ENCODE assay signal across 8 mouse cellular contexts in genomic region chr5:52190371-52191179, GRCm38 (mm10). TPM values are rescaled to one million over a fixed set of nuclear protein-coding genes. Genes with fewer than 3 reads are reported as not detected.
A peak's percentile ranks its signal among the peaks of the same experiment; 100 is the strongest.
DNase-seq lines count a peak whose midpoint lies in the region; ATAC-seq and TF ChIP-seq lines count a peak whose summit lies in the region.

Dhx15 (minus strand) TSS chr5:52190514.

- H3K36me3 ChIP-seq in G1E (replicated peaks), result peaks cover 29% of the 10 kb centered on the region
- no peaks in the 10 kb centered on the region for H3K36me3 ChIP-seq in forebrain, embryonic 16.5 days (ENCODE audit: control insufficient read depth, insufficient read depth)
- no peaks in the 10 kb centered on the region for H3K36me3 ChIP-seq in lung, embryonic 14.5 days (ENCODE audit: insufficient read depth)
- no peaks in the 10 kb centered on the region for H3K36me3 ChIP-seq in thymus, adult 2 months (ENCODE audit: control insufficient read depth, insufficient read depth, low read length)

- intact Hi-C loops in heart, postnatal 36 days (cut with DNase I), result no loop called here

- peak within 1 kb of the TSS; percentile 95 for H3K4me2 ChIP-seq in forebrain, embryonic 16.5 days (ENCODE audit: low read length)
- peak within 1 kb of the TSS; percentile 93 for H3K4me2 ChIP-seq in lung, embryonic 14.5 days

- TF ChIP-seq CTCF in G1E (IDR thresholded peaks at IDR 0.05; ENCODE audit: low read depth, low read length), result no peak
- peak; percentile 49 for TF ChIP-seq CTCF in layer of hippocampus, adult 2 months (conservative IDR thresholded peaks at IDR 0.05)
- TF ChIP-seq CTCF in lung, embryonic 14.5 days (IDR thresholded peaks at IDR 0.05; ENCODE audit: low read depth), result peak; percentile 38; the same call in 1 of the 2 replicates
- no peak for TF ChIP-seq CTCF in olfactory bulb, adult 2 months (IDR thresholded peaks at IDR 0.05; ENCODE audit: insufficient read depth, low read depth, low read length)
- peak; percentile 74; the same call in 1 of the 2 replicates for TF ChIP-seq CTCF in thymus, adult 2 months (IDR thresholded peaks at IDR 0.05; ENCODE audit: borderline replicate concordance, control insufficient read depth, extremely low read depth, insufficient read depth, low read length, poor library complexity)

- no peaks in the 10 kb centered on the region for H3K27me3 ChIP-seq in G1E (ENCODE audit: insufficient read depth, low read length)
- H3K27me3 ChIP-seq in forebrain, embryonic 16.5 days (replicated peaks; ENCODE audit: control insufficient read depth, insufficient read depth, low read length), result no peaks in the 10 kb centered on the region
- H3K27me3 ChIP-seq in lung, embryonic 14.5 days (ENCODE audit: insufficient read depth, low read length), result no peaks in the 10 kb centered on the region
- no peaks in the 10 kb centered on the region for H3K27me3 ChIP-seq in thymus, adult 2 months (ENCODE audit: control insufficient read depth, insufficient read depth, low read length)

- peak within 1 kb of the TSS; percentile 92 for H3K27ac ChIP-seq in forebrain, embryonic 16.5 days (ENCODE audit: low read length)
- H3K27ac ChIP-seq in layer of hippocampus, adult 2 months, result peak within 1 kb of the TSS; percentile 97
- peak within 1 kb of the TSS; percentile 95 for H3K27ac ChIP-seq in lung, embryonic 14.5 days (ENCODE audit: low read depth)
- H3K27ac ChIP-seq in olfactory bulb, adult 2 months (ENCODE audit: insufficient read depth, low read depth, low read length), result peak within 1 kb of the TSS; percentile 81
- H3K27ac ChIP-seq in thymus, adult 2 months (ENCODE audit: control insufficient read depth, insufficient read depth, low read length), result peak within 1 kb of the TSS; percentile 61

- no peaks in the 10 kb centered on the region for H3K9me3 ChIP-seq in G1E (replicated peaks)
- no peaks in the 10 kb centered on the region for H3K9me3 ChIP-seq in forebrain, embryonic 16.5 days (ENCODE audit: control insufficient read depth, low read length)
- H3K9me3 ChIP-seq in lung, embryonic 14.5 days (ENCODE audit: low read depth, low read length), result no peaks in the 10 kb centered on the region

- H3K9ac ChIP-seq in forebrain, embryonic 16.5 days (replicated peaks; ENCODE audit: low read depth, low read length), result peak within 1 kb of the TSS; percentile 98
- peak within 1 kb of the TSS; percentile 100 for H3K9ac ChIP-seq in lung, embryonic 14.5 days

- peak; percentile 71 for TF ChIP-seq POLR2A in olfactory bulb, adult 2 months (IDR thresholded peaks at IDR 0.05; ENCODE audit: insufficient read depth, low read depth, low read length)
- TF ChIP-seq POLR2A in thymus, adult 2 months (IDR thresholded peaks at IDR 0.05; ENCODE audit: control insufficient read depth, extremely low read depth, insufficient read depth, low read length, poor library complexity), result peak; percentile 96

- peak; percentile 96 for ATAC-seq in G1E (ENCODE audit: extremely low read depth, insufficient number of reproducible peaks, low FRiP score, poor library complexity, severe bottlenecking)
- ATAC-seq in forebrain, embryonic 16.5 days, result peak; percentile 97
- ATAC-seq in lung, embryonic 14.5 days (ENCODE audit: insufficient read depth), result peak; percentile 97

- DNase-seq in G1E (ENCODE audit: low spot score), result peak; percentile 91
- DNase-seq in cerebellum, adult 18-20 months, result peak; percentile 92 to 95
- DNase-seq in heart, postnatal 36 days, result peak; percentile 89 to 92
- peak; percentile 90 to 92 for DNase-seq in layer of hippocampus, adult 2 months (ENCODE audit: low spot score in 2 of 2)
- peak; percentile 97 for DNase-seq in lung, embryonic 14.5 days
- DNase-seq in thymus, adult 2 months, result peak; percentile 88

- peaks cover 24% of the 10 kb centered on the region for H3K4me1 ChIP-seq in G1E (ENCODE audit: insufficient read depth, low read depth, low read length)
- H3K4me1 ChIP-seq in forebrain, embryonic 16.5 days (replicated peaks; ENCODE audit: control insufficient read depth, insufficient read depth, low read length), result peaks cover 27% of the 10 kb centered on the region
- peaks cover 8% of the 10 kb centered on the region; the same call in 1 of the 2 replicates for H3K4me1 ChIP-seq in lung, embryonic 14.5 days (ENCODE audit: insufficient read depth)
- peaks cover 3% of the 10 kb centered on the region; the same call in 1 of the 2 replicates for H3K4me1 ChIP-seq in olfactory bulb, adult 2 months (ENCODE audit: control insufficient read depth, insufficient read depth, low read length)
- H3K4me1 ChIP-seq in thymus, adult 2 months (replicated peaks; ENCODE audit: control insufficient read depth, insufficient read depth, low read length), result peaks cover 8% of the 10 kb centered on the region; the same call in 1 of the 2 replicates

- 1% methylated on average over 48 of the region's 53 CpGs for WGBS in forebrain, embryonic 16.5 days
- under 1% methylated on average over 51 of the region's 53 CpGs for WGBS in lung, embryonic 14.5 days
- WGBS in olfactory bulb, adult 2 months, result under 1% methylated on average over 53 of the region's 53 CpGs
- WGBS in thymus, adult 2 months, result under 1% methylated on average over 53 of the region's 53 CpGs

- peak within 1 kb of the TSS; percentile 86 for H3K4me3 ChIP-seq in G1E (ENCODE audit: low read depth, low read length)
- peak within 1 kb of the TSS; percentile 96 for H3K4me3 ChIP-seq in forebrain, embryonic 16.5 days (replicated peaks; ENCODE audit: low read length)
- H3K4me3 ChIP-seq in layer of hippocampus, adult 2 months, result peak within 1 kb of the TSS; percentile 98
- peak within 1 kb of the TSS; percentile 98 for H3K4me3 ChIP-seq in lung, embryonic 14.5 days (ENCODE audit: low read depth, low read length)
- H3K4me3 ChIP-seq in olfactory bulb, adult 2 months (ENCODE audit: insufficient read depth, low read depth, low read length), result peak within 1 kb of the TSS; percentile 70
- H3K4me3 ChIP-seq in thymus, adult 2 months (ENCODE audit: control insufficient read depth, insufficient read depth, low read length), result peak within 1 kb of the TSS; percentile 94

RNA-seq across cellular contexts. Expression of gene Dhx15, which starts in this region (rescaled TPM):
- total RNA-seq in G1E (2014; fragmentation: Nextera tagmentation), result 231 and 237 TPM in 2 replicates
- 262 and 303 TPM in 2 replicates for total RNA-seq in G1E (2017)
- 96.8 and 101 TPM in 2 replicates for polyA plus RNA-seq in G1E (2012)
- 169 and 188 TPM in 2 replicates for polyA plus RNA-seq in forebrain, embryonic 16.5 days (2015; fragmentation: Nextera tagmentation; extraction: Ambion mirVana)
- 10 to 100 TPM; 53.4 TPM for total RNA-seq in heart, postnatal 36 days (2021)
- 100 to 1,000 TPM in 1 of 2 experiments, 10 to 100 TPM in 1; 96.1 to 101 TPM for total RNA-seq in layer of hippocampus, adult 2 months (2021)
- polyA plus RNA-seq in lung, embryonic 14.5 days (2014; fragmentation: Nextera tagmentation; extraction: Ambion mirVana), result 96.8 and 103 TPM in 2 replicates
- polyA plus RNA-seq in olfactory bulb, adult 2 months (2012; ENCODE audit: insufficient read depth, insufficient read length, low replicate concordance, missing spikeins), result not detected in 2 replicates
- polyA plus RNA-seq in thymus, adult 2 months (2012; rRNA removed), result 92.8 and 109 TPM in 2 replicates

Comparison
In these comparisons a context has a peak if more than half of its experiments do, and no peak if none do; other contexts are left out.
1. Peak in every context shown above with its lines: DNase-seq, ATAC-seq, H3K4me3 ChIP-seq and H3K27ac ChIP-seq.
2. CTCF ChIP-seq: peak in layer of hippocampus, adult 2 months (single experiment), lung, embryonic 14.5 days (single experiment) and thymus, adult 2 months (single experiment); none in G1E (single experiment) and olfactory bulb, adult 2 months (single experiment).